Mouse (Mus musculus) cerebellum, postnatal 14 days (tissue): ENCODE measurements around the gene Inava.
A peak's percentile ranks its signal among the peaks of the same experiment; 100 is the strongest.

Source experiments
- DNase-seq, 2 experiments: peaks; one replicate each; pipeline ENCODE4 v3.0.0; 2021; ENCODE audit warnings: mixed read lengths in 2 of 2

Gene Inava

GRCm38 (mm10) chr1:136233892-136234594 lies at the start of gene Inava:
TSS of gene Inava (minus strand) at chr1:136234264.
- peak; percentile 58 to 66 for DNase-seq

- DNase-seq = no peak
Observed at GRCm38 (mm10) chr1:136277366-136277765, 43.3 kb upstream of the Inava start.

- no peak for DNase-seq
Observed at GRCm38 (mm10) chr1:136268224-136268623, 34.2 kb upstream of the Inava start.

GRCm38 (mm10) chr1:136266127-136266526 lies 32.1 kb upstream of the Inava start:
- DNase-seq = no peak

GRCm38 (mm10) chr1:136263355-136263754 lies 29.3 kb upstream of the Inava start:
- no peak for DNase-seq

GRCm38 (mm10) chr1:136260635-136261238 lies 26.7 kb upstream of the Inava start, which contains the start of gene Gpr25:
TSS of gene Gpr25 (minus strand) at chr1:136260873.
- no peak for DNase-seq

GRCm38 (mm10) chr1:136259893-136260634 lies 26.0 kb upstream of the Inava start:
- DNase-seq = peak; percentile 89 to 91

GRCm38 (mm10) chr1:136259543-136259892 lies 25.5 kb upstream of the Inava start:
- DNase-seq = no peak

- no peak for DNase-seq
Observed at GRCm38 (mm10) chr1:136258495-136258894, 24.4 kb upstream of the Inava start.

GRCm38 (mm10) chr1:136255657-136256056 lies 21.6 kb upstream of the Inava start:
- no peak for DNase-seq

- no peak for DNase-seq
Observed at GRCm38 (mm10) chr1:136255174-136255573, 21.1 kb upstream of the Inava start.

- DNase-seq = no peak
Observed at GRCm38 (mm10) chr1:136254503-136255065, 20.5 kb upstream of the Inava start.

- DNase-seq = no peak
Observed at GRCm38 (mm10) chr1:136253472-136253871, 19.4 kb upstream of the Inava start.

- no peak for DNase-seq
Observed at GRCm38 (mm10) chr1:136249662-136250061, 15.6 kb upstream of the Inava start.

GRCm38 (mm10) chr1:136247393-136247792 lies 13.3 kb upstream of the Inava start:
- DNase-seq = no peak

- DNase-seq = no peak
Observed at GRCm38 (mm10) chr1:136244469-136244868, 10.4 kb upstream of the Inava start.

- DNase-seq = no peak
Observed at GRCm38 (mm10) chr1:136241801-136242200, 7.7 kb upstream of the Inava start.

- no peak for DNase-seq
Observed at GRCm38 (mm10) chr1:136238495-136238894, 4.4 kb upstream of the Inava start.

GRCm38 (mm10) chr1:136234595-136235092 lies 580 bp upstream of the Inava start:
- DNase-seq = no peak

GRCm38 (mm10) chr1:136232986-136233790 lies 876 bp downstream of the Inava start:
- DNase-seq = peak in 1 of 2 experiments; percentile 47

GRCm38 (mm10) chr1:136232285-136232926 lies 1.7 kb downstream of the Inava start:
- DNase-seq = no peak

- DNase-seq = no peak
Observed at GRCm38 (mm10) chr1:136231596-136231995, 2.5 kb downstream of the Inava start.
